Mouse (Mus musculus) R1 (cell line): ENCODE data around the gene Cox6a1.

Source experiments
- DNase-seq: peaks from one replicate; pipeline ENCODE4 v3.0.0-alpha.2; 2018; ENCODE audit warnings: low read depth, low spot score

Gene Cox6a1

DNA sequence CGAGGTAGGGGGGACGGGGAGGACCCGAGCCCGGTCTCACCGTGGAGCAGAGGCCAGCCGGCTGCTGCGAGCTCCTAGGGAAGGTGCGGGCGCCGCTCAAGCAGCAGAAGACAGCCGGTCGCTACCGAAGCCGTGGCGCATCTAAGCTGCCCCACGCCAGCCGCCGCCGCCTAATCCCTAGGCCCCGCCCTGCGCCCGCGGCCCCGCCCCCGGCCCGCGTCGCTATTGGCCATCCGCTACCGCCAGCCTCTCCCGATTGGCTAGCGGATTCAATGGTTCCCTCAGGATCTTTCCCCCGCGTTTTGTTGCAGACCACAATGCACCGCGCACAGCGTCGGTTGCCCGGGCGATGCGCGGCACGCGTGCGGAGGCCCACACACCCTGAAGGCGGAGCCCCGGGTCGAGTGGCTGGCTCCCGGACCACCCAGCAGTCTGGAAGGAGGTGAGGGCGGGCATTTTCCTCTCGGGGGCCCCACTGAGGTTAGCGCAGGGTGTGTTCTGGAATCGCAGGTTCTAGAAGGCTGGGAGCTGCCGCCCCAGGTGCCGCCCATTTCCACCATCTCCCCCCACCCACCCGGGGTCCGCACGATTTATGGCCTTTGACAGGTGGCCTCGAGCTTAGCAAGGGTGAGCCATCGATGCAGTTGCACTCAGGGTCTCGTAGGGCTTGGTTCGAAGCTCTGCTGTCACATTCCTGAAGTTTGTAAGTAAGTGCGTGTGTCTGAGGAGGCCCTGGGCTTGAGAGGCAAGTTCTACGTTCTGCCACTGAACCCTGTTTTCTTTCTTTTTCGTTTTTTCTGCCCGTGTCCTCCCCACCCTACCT, 47.8 kb downstream of the Cox6a1 start, which contains the start of gene Dynll1:
TSS of gene Dynll1 (minus strand) at position 208 of the 823 bp plus-strand sequence.
- DNase-seq: peak; percentile 98

DNA sequence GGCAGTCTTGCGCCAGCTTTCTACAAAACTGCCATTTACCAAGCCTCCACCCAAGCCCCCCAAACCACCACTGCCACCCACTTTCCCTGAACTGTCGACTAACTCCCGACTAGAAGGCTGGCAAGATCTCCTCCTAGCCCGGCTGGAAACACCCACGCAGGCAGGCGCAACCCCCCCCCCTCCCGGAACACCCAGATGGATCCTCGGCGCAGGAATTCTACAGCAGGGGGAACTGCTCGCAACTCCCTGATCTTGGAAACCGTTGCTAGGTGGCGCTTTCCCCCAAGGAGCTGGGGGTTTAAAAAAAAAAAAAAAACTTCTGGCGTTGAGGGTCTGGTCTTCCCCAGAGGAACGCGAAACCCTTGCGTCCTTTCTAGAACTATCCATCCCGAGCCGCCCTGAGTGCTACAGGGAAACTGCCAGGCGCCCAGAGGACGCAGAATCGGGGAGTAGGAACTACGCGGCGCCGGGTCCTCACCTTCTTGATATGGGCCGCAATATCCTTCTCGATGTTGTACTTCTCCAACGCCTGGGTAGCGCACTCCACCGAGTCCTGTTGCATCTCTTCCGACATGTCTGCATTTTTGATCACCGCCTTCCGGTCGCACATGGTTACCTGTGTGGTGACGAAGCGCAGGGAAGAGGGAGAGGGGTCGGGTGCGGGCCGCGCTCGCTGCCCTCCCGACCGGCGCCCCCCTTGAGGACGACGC, 48.6 kb downstream of the Cox6a1 start:
- peak; percentile 87 for DNase-seq

DNA sequence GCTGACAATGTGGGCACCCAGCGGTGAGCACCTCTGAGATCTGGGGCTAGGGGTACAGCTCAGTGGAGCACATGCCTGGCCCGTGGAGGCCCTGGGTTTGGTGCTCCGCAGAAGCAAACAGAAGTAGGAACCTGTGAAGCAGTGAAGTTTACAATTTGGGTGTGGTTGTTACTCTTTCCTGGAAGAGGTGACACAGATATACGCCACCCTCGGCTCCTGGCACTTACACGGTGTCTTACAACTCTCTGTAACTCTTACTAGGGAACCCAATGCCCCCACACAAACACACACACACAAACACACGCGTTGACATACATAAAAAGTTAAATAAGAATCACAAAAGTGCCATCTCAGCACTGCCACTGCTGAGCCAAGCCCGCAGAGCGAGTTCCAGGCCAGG, 52.4 kb downstream of the Cox6a1 start:
- no peak for DNase-seq
